Mouse (Mus musculus) hindbrain, postnatal 0 days (tissue): Measurements from ENCODE around the gene Hist3h2ba. TPM values are rescaled to one million over a fixed set of nuclear protein-coding genes. Genes with fewer than 3 reads are reported as not detected.

Experiments used
- ATAC-seq: fragments of 200-750 bp; cut with Nextera tagmentation; 2 replicates; pipeline ENCODE4 v1.8.0; 2017; ENCODE audit warnings: mild to moderate bottlenecking, moderate TSS enrichment, moderate library complexity
- DNase-seq: peaks from one replicate; pipeline ENCODE4 v3.0.0-alpha.2; 2015; ENCODE audit warnings: low spot score
- H3K27ac ChIP-seq: fragments of 300-500 bp; sonication (generic); 2 replicates; pipeline ENCODE4 v1.5.1; 2014; ENCODE audit warnings: mild to moderate bottlenecking
- H3K27me3 ChIP-seq: fragments of 300-500 bp; sonication (generic); 2 replicates; pipeline ENCODE4 v1.6.1; 2014; ENCODE audit warnings: low read length, mixed read lengths; ENCODE audit not compliant: insufficient read depth
- H3K36me3 ChIP-seq: fragments of 300-500 bp; sonication (generic); 2 replicates; pipeline ENCODE4 v1.6.1; 2014; ENCODE audit warnings: low read length, mixed read lengths; ENCODE audit not compliant: insufficient read depth
- H3K4me1 ChIP-seq: fragments of 300-500 bp; sonication (generic); 2 replicates; pipeline ENCODE4 v1.6.1; 2014; ENCODE audit warnings: antibody characterized with exemption, low read length, mixed read lengths; ENCODE audit not compliant: insufficient read depth
- H3K4me2 ChIP-seq: fragments of 300-500 bp; sonication (generic); 2 replicates; pipeline ENCODE4 v1.6.1; 2014; ENCODE audit warnings: low read depth, mild to moderate bottlenecking, low read length, moderate library complexity, mixed read lengths
- H3K4me3 ChIP-seq: fragments of 300-500 bp; sonication (generic); 2 replicates; pipeline ENCODE4 v1.5.1; 2014; ENCODE audit warnings: low read length
- H3K9ac ChIP-seq: fragments of 300-500 bp; sonication (generic); replicated peaks from 2 replicates; pipeline ENCODE4 v1.6.1; 2014; ENCODE audit warnings: mild to moderate bottlenecking, low read length, moderate library complexity, mixed read lengths
- H3K9me3 ChIP-seq: fragments of 300-500 bp; sonication (generic); 2 replicates; pipeline ENCODE4 v1.6.1; 2016; ENCODE audit warnings: low read length, mixed read lengths
- CTCF ChIP-seq: IDR thresholded peaks from 2 replicates; pipeline ENCODE4 v1.5.1; 2016; ENCODE audit warnings: antibody characterized with exemption, control low read depth, low read depth
- WGBS: fragments of 180-500 bp; shearing (Covaris S2); extraction: QIAGEN DNeasy Blood & Tissue Kit; methylation state at CpG from one replicate; pipeline ENCODE4 v1.1.7; 2014; 5-methylcytosine and 5-hydroxymethylcytosine counted together
- polyA plus RNA-seq: library from polyadenylated mRNA; unstranded; fragments of >200 nt; fragmentation: Nextera tagmentation; extraction: Ambion mirVana; gene quantifications from 2 replicates; pipeline ENCODE4 v1.2.1, GENCODE M21; 2015
- total RNA-seq: library from RNA; depleted of rRNA; stranded (reverse); fragments of >200 nt; gene quantifications from 2 replicates; pipeline ENCODE4 v1.2.3, GENCODE M21; 2014

Hist3h2ba gene
- total and polyA plus RNA-seq, 2 experiments from 2014 or later = 103 to 625 TPM

DNA sequence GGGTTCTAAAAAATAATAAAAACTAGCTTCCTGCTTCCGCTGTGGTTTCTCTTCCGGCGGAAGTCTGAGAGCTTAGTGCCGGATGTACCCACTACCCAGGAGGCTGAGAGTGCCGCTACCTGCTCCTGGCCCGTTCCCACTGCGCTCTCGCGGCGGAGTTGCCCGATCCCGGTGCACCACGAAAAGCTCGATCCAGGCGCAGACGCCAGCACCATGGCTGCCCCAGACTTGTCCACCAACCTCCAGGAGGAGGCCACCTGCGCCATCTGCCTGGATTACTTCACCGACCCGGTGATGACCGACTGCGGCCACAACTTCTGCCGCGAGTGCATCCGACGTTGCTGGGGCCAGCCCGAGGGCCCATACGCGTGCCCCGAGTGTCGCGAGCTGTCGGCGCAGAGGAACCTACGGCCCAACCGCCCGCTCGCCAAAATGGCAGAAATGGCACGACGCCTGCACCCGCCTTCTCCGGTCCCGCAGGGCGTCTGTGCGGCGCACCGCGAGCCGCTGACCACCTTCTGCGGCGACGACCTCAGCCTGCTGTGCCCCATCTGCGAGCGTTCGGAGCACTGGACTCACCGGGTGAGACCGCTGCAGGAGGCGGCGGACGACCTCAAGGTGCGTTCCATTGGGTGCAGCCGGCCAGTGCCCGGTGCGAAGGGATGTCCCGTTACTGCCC is 29.4 kb downstream of the Hist3h2ba start, which contains the start of gene Trim11:
TSS of gene Trim11 (plus strand) at position 67 of the 679 bp plus-strand sequence.
- H3K36me3 ChIP-seq = 0 out of 2 replicates have a peak, but pooled peaks cover 11% of the 10 kb centered on the region
- WGBS = under 1% methylated on average over 64 of the region's 64 CpGs

DNA sequence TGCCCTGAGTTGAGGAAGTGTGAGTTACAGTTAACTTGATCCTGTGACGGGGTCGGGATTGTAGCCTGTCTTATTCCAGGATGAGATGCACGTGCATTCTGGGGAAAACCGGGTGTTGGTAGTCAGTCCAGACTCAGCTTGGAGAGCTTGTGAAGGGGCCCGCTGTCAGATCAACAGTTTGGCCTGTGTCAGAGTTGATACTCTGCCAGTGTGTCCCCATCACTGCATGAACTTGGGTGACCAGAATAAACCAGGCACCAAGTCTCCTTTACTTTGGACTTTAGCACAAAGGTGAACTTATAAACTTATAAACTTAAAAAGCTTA is 29.9 kb downstream of the Hist3h2ba start:
- WGBS = 2% methylated on average over 5 of the region's 5 CpGs
- 0 out of 2 replicates have a peak, but pooled peaks cover 11% of the 10 kb centered on the region for H3K36me3 ChIP-seq
- no peaks in the 10 kb centered on the region for H3K9me3 ChIP-seq
- peak overlapping the region; percentile 88 for H3K4me3 ChIP-seq
- H3K27me3 ChIP-seq = no peaks in the 10 kb centered on the region
- peak overlapping the region; percentile 100 for H3K4me2 ChIP-seq
- H3K9ac ChIP-seq = peak overlapping the region; percentile 82
- no peak for ATAC-seq
- H3K27ac ChIP-seq = no peak overlapping the region; the same call in 1 of the 2 replicates
- TF ChIP-seq CTCF = no peak
- H3K4me1 ChIP-seq = peaks cover 20% of the 10 kb centered on the region
- DNase-seq = no peak

More for the DNA sequence above, 29.4 kb downstream of the Hist3h2ba start, which contains the start of gene Trim11:
- peak; percentile 70 for ATAC-seq
- Histone ChIP-seq H3K4me3 (peak within 1 kb of the TSS; percentile 88), H3K27ac (peak within 1 kb of the TSS; percentile 52), H3K9ac (peak within 1 kb of the TSS; percentile 82), H3K9me3 (no peaks in the 10 kb centered on the region), H3K4me2 (peak within 1 kb of the TSS; percentile 100), H3K4me1 (peaks cover 20% of the 10 kb centered on the region), H3K27me3 (no peaks in the 10 kb centered on the region)
- peak; percentile 84 for DNase-seq
- peak; percentile 6; the same call in 1 of the 2 replicates for TF ChIP-seq CTCF

DNA sequence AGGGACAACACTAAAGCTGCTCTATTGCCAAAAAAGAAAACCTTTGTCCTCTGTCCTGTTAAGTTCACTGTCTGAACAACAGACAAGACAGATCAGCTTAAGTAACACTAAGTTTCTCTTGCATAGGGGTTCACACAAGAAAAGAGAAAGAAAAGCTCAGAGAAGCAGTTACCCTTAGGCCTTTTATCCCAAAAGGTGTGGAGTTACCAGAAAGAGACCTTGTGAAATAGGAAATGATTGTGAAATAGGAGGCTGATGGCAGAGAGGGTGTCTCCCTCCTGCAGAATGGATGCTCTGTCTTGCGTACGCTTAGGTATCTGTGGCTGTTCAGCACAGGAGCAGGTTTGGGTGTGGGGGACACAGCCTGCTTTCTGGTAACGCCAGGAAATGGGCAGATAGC is 30.5 kb downstream of the Hist3h2ba start:
- Histone ChIP-seq H3K4me2 (peak overlapping the region; percentile 100), H3K27me3 (no peaks in the 10 kb centered on the region), H3K4me3 (peak overlapping the region; percentile 88), H3K9me3 (no peaks in the 10 kb centered on the region), H3K27ac (no peak overlapping the region), H3K4me1 (peaks cover 20% of the 10 kb centered on the region), H3K36me3 (peaks cover 11% of the 10 kb centered on the region; the same call in 1 of the 2 replicates), H3K9ac (peak overlapping the region; percentile 82; the same call in 1 of the 2 replicates)
- ATAC-seq (no peak), DNase-seq (no peak)
- 82% methylated on average over 3 of the region's 3 CpGs for WGBS
- TF ChIP-seq CTCF = no peak

DNA sequence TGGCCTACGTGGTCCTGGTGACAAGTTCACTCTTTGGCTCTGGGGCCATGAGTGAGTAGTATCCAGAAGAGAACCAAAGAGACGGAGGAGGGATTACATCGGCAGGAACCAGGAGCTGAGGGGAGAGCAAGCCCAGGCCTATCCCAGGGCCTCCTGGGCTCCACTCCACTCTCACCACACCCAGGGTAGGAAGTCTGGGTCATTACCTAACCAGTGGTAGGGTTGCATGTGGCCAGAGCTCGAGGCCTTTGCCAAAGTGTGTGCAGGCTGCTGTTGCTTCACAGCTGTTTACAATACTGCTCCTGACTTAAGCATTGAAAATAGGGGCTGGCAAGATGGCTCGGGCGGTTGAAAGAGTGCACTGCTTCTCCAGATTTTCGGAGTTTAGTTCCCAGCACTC is 30.9 kb downstream of the Hist3h2ba start:
- Histone ChIP-seq H3K4me3 (peak overlapping the region; percentile 88), H3K27me3 (no peaks in the 10 kb centered on the region), H3K4me2 (peak overlapping the region; percentile 100), H3K9ac (peak overlapping the region; percentile 82; the same call in 1 of the 2 replicates), H3K4me1 (peaks cover 20% of the 10 kb centered on the region), H3K36me3 (peaks cover 16% of the 10 kb centered on the region; the same call in 1 of the 2 replicates), H3K9me3 (no peaks in the 10 kb centered on the region), H3K27ac (no peak overlapping the region)
- 73% methylated on average over 7 of the region's 7 CpGs for WGBS
- no peak for TF ChIP-seq CTCF
- ATAC-seq (no peak), DNase-seq (no peak)

DNA sequence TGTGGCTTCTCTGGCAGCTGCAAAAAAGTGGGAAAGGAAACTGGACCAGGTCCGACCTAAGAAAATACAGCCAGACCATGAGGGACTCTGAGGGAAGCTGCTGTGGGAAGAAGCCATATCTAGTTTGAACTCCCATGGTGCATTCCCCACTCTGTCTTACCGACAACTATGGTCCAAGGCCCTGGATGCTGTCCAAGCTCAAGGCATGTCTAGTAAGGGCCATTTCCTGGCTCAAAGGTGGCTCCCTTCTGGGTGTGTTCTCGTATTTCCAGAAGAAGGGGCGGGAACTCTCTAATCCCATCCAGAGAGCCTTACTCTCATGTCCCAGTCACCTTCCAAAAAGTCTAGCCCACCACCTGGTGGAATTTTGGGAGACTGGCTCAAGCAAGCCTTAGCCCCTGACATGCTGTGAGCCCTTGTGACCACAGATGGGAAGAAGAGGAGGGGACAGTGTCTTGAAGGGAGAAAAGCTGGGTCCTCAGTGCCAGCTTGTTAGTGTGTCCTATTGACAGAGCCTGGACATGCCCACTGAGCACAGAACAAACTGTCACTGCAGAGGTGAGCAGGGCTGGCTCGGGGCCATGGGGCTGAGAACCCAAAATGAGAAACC is 31.8 kb downstream of the Hist3h2ba start:
- Histone ChIP-seq H3K9ac (no peak overlapping the region), H3K4me2 (peak overlapping the region; percentile 100), H3K4me3 (no peak overlapping the region), H3K27me3 (no peaks in the 10 kb centered on the region), H3K4me1 (peaks cover 20% of the 10 kb centered on the region), H3K27ac (no peak overlapping the region), H3K36me3 (peaks cover 24% of the 10 kb centered on the region; the same call in 1 of the 2 replicates), H3K9me3 (no peaks in the 10 kb centered on the region)
- whole genome bisulfite sequencing = 64% methylated on average over 5 of the region's 5 CpGs
- TF ChIP-seq CTCF = no peak
- no peak for ATAC-seq
- DNase-seq = no peak

DNA sequence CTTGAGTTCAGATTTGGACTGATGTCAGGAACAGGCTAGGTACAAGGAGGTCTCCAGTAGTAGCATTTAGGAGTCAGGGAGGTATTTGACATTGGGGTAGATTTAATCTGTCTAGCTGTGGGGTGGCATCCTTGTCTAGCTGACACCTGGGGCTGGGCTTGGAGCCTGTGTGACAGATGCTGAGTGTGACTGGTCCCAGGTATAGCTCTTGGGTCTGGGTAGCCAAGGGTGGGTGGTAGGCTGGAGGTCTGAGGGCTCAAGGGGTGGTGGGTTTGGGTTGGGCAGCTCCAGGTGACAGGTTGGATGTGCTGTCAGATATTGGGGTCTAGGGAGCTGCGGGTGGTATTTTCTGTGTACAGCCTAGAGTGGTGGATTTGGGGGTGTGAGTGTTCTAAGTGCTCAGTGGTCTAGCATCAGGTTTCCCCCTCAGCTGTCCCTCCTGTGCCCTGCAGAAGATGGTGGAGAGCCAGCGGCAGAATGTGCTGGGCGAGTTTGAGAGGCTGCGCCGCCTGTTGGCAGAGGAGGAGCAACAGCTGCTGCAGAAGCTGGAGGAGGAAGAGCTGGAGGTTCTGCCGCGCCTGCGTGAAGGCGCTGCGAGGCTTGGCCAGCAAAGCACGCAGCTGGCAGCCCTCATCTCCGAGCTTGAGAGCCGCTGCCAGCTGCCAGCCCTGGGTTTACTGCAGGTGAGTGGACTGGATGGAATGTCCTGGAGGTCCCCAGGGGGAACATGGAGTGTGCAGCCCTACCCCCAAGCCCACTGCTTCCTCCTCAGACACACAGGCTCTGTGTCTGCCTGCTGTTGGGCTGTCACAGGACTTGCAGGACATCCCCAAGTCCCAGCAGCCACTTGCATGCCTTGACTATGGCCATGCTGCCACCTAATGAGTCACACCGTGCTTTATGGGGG is 33.1 kb downstream of the Hist3h2ba start:
- H3K4me1 ChIP-seq = peaks cover 20% of the 10 kb centered on the region
- peak; percentile 75 for TF ChIP-seq CTCF
- no peaks in the 10 kb centered on the region for H3K9me3 ChIP-seq
- H3K27ac ChIP-seq = peak overlapping the region; percentile 60
- 45% methylated on average over 14 of the region's 14 CpGs for WGBS
- peaks cover 34% of the 10 kb centered on the region; the same call in 1 of the 2 replicates for H3K36me3 ChIP-seq
- DNase-seq (peak; percentile 83), ATAC-seq (peak; percentile 44)
- no peaks in the 10 kb centered on the region for H3K27me3 ChIP-seq
- H3K4me2 ChIP-seq = no peak overlapping the region
- H3K4me3 ChIP-seq = no peak overlapping the region
- no peak overlapping the region for H3K9ac ChIP-seq
